Mouse (Mus musculus) myocyte (in vitro differentiated cells): ENCODE data around the gene Naa80.

Source experiments
- CEBPB ChIP-seq: IDR thresholded peaks from 2 replicates; pipeline ENCODE4 v1.6.1; 2011; ENCODE audit warnings: mild to moderate bottlenecking, moderate library complexity; ENCODE audit not compliant: poor library complexity, insufficient read depth, severe bottlenecking
- E2F4 ChIP-seq: IDR thresholded peaks from one replicate; pipeline ENCODE4 v1.6.1; 2011; ENCODE audit warnings: mild to moderate bottlenecking, control low read depth, moderate library complexity; ENCODE audit not compliant: insufficient read depth
- MAX ChIP-seq: IDR thresholded peaks from one replicate; pipeline ENCODE4 v1.6.1; 2011; ENCODE audit warnings: low read depth, mild to moderate bottlenecking, control low read depth
- MYOD1 ChIP-seq, 3 experiments: IDR thresholded peaks; one replicate each; pipeline ENCODE4 v1.6.1; 2011; ENCODE audit warnings: control low read depth in 2 of 3, low read depth in 2 of 3, mild to moderate bottlenecking in 2 of 3, moderate library complexity in 1 of 3; ENCODE audit not compliant: insufficient read length in 2 of 3, control insufficient read depth in 1 of 3
- MYOG ChIP-seq, 3 experiments: IDR thresholded peaks; one replicate each; pipeline ENCODE4 v1.6.1; 2011; ENCODE audit warnings: control low read depth in 2 of 3, low read depth in 2 of 3, mild to moderate bottlenecking in 2 of 3; ENCODE audit not compliant: insufficient read length in 2 of 3, control insufficient read depth in 1 of 3, insufficient read depth in 1 of 3
- POLR2A ChIP-seq: IDR thresholded peaks from one replicate; pipeline ENCODE4 v1.6.1; 2011; ENCODE audit warnings: low read depth, mild to moderate bottlenecking, control low read depth, moderate library complexity; ENCODE audit not compliant: insufficient read length
- POLR2AphosphoS2 ChIP-seq: IDR thresholded peaks from one replicate; pipeline ENCODE4 v1.6.1; 2011; ENCODE audit warnings: low read depth, control low read depth; ENCODE audit not compliant: insufficient read length
- REST ChIP-seq: IDR thresholded peaks from one replicate; pipeline ENCODE4 v1.6.1; 2011; ENCODE audit warnings: mild to moderate bottlenecking, control low read depth, moderate library complexity; ENCODE audit not compliant: insufficient read depth, insufficient read length
- SRF ChIP-seq: IDR thresholded peaks from one replicate; pipeline ENCODE4 v1.6.1; 2011; ENCODE audit warnings: low read depth; ENCODE audit not compliant: control insufficient read depth, insufficient read length
- TCF12 ChIP-seq: IDR thresholded peaks from one replicate; pipeline ENCODE4 v1.6.1; 2011; ENCODE audit warnings: mild to moderate bottlenecking, control low read depth; ENCODE audit not compliant: poor library complexity, insufficient read depth, severe bottlenecking
- TCF3 ChIP-seq: IDR thresholded peaks from one replicate; pipeline ENCODE4 v1.6.1; 2011; ENCODE audit warnings: low read depth, control low read depth; ENCODE audit not compliant: insufficient read length
- USF1 ChIP-seq: IDR thresholded peaks from one replicate; pipeline ENCODE4 v1.6.1; 2011; ENCODE audit warnings: low read depth, mild to moderate bottlenecking, control low read depth, moderate library complexity

DNA sequence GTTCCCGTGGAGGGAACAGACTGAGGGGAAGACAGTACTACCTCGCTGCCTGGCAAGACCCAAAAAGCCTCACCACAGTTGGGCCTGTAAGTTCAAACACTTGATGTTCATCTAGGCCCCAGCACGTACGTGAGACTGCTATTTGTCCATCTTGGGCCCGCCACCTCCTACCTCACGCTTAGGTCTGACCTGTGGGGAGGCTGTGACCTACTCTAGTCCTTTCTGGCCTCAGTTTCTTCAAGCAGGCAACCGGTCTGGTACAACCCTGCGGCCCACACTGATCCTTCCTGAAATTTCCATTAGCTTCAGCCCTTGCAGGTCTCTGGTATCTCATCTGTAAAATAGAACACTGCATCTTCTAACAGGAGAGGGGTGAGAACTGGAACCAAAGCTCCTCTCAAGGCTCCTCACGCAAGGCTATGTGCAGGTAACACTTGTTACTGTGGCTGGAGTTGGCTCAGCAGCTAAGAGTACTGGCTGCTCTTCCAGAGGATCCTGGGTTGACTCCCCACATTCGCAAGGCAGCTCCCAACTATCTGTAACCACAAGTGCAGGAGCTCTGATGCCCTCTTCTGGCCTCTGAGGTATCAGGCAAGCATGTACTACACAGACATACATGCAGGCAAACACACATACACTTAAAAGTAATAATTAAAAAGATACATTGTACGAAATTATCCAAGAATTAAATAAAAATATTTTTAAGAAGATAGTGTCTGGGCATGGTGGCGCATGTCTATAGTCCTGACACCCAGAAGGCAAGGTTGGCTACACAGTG lies 46.9 kb downstream of the Naa80 start:
- TF ChIP-seq MAX (no peak), SRF (no peak), USF1 (no peak), TCF12 (no peak), POLR2A (no peak), CEBPB (no peak), POLR2AphosphoS2 (no peak), MYOD1 (IDR thresholded peaks at IDR 0.05; ENCODE audit: control insufficient read depth in 1 of 3, insufficient read length in 2 of 3, low read depth in 2 of 3) (no peak), MYOG (IDR thresholded peaks at IDR 0.05; ENCODE audit: control insufficient read depth in 1 of 3, insufficient read depth in 1 of 3, insufficient read length in 2 of 3, low read depth in 2 of 3) (no peak), E2F4 (no peak), TCF3 (no peak), REST (no peak)
